Mouse (Mus musculus) B cell, adult 2 months (primary cell): ENCODE measurements around the gene Thap11.
A peak's percentile ranks its signal among the peaks of the same experiment; 100 is the strongest.
"Not testable (repeated sequence)": the region's sequence is repeated elsewhere in the genome, so short reads cannot be mapped to it uniquely, and the experiment has no call there.

Experiments used
- DNase-seq, 2 experiments: peaks; one replicate each; pipeline ENCODE4 v3.0.0; 2022

Gene Thap11

GRCm38 (mm10) chr8:105854715-105855216 lies at the start of gene Thap11:
Thap11 (plus strand) TSS chr8:105855132.
- peak; percentile 94 for DNase-seq

DNA sequence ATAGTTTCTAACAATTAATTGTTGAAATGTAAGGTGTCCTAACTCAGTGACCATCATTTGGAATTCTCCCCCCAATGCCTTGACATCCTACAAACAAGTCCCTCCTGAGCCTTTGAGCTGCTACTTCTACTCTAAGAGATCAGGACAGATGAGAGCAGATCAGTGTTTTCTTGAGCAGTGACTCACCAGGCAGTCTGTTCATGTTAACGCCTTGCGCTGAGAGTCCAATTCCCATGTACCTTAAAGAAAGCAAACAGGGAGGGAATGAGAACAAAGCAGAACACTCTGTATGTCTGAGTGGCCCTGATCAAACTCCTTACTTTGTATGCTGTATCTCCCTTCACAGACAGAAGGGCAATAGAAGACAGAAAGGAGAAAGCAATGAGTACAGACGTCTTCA lies 49.6 kb upstream of the Thap11 start:
- no peak for DNase-seq

GRCm38 (mm10) chr8:105805964-105806363 lies 49.0 kb upstream of the Thap11 start:
- DNase-seq = no peak

DNA sequence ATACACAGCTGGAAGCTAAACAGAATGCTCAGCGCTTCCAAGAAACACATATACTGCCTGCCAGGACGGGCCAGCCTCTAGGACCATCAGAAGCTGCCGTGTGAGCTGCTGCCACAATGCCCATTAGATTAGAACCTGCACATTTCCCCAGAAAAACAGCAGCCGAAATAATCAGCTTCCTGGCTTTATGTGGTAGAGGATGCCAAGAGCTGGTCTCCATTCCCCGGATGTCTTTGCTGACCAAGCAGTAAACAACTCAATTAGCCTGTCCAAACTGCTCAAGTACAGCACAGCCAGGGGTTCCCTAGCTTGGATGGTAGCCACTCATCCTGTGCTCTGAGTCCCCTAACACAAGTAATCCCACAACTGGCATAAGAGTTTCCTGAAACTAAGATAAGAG lies 47.2 kb upstream of the Thap11 start:
- DNase-seq = no peak

DNA sequence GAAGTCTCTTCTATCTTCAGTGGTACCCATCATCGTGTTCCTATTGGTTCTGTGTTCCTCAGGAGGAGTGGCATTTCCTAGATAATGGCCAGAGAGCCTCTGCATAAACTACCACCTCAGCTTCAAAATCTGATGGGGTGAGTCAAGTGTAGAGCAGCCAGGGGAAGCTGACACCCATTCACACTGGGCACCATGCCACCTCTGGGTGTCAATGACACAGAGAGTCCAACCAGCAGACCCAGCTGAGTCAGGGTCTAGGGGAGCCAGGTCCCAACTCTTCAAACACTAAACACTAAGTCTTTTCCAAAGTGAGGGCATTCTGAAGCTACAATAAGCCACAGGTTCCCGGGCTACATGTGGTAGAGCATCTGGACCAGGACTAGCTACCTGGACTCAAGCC lies 46.5 kb upstream of the Thap11 start:
- no peak for DNase-seq

- DNase-seq = peak; percentile 44 to 50
Observed at GRCm38 (mm10) chr8:105810245-105810786, 44.6 kb upstream of the Thap11 start.

DNA sequence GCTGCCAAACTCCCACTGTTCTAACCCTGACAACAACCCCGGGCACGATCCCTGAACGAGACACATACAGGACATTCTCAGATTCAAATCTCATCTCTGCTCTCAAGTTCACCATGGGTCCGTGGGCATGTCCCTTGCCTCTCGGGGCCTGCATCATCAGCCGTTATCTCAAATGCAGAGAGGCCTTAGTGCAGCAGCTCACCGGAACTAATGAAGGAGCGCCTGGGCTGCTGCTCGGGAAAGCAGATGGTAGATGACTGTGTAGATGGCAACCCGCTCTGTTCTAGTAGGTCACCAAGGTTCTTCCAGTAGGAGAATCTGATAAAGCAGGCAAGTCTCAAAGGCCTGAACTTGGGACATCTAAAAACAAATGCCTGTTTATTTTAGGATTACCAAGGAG lies 43.9 kb upstream of the Thap11 start:
- DNase-seq = no peak

GRCm38 (mm10) chr8:105811543-105811942 lies 43.4 kb upstream of the Thap11 start:
- no peak for DNase-seq

- DNase-seq = no peak
Observed at GRCm38 (mm10) chr8:105812511-105812910, 42.4 kb upstream of the Thap11 start.

GRCm38 (mm10) chr8:105813241-105813640 lies 41.7 kb upstream of the Thap11 start:
- no peak for DNase-seq

- DNase-seq = no peak
Observed at GRCm38 (mm10) chr8:105819659-105820058, 35.3 kb upstream of the Thap11 start.

- no peak for DNase-seq
Observed at GRCm38 (mm10) chr8:105820925-105821324, 34.0 kb upstream of the Thap11 start.

DNA sequence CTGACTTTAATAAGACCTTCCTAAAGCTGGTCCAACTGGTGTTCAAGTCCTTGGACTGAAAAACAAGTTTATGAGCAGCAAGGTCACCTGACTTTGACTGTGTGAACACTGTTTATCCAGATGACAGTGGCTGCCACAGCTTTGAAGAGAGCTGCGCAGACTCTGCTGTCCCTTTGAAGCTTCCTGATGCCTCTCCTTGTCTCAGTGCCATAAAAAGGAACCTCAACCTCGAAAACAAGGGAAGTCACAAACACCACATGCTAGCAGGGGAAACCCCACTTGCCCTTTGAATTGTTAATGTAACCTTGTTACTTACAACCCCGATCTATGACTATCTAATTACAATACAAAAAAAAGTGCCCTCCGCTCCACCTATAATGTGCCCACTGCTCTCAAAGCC lies 29.4 kb upstream of the Thap11 start:
- DNase-seq = no peak

- no peak for DNase-seq
Observed at GRCm38 (mm10) chr8:105826379-105826778, 28.6 kb upstream of the Thap11 start.

- DNase-seq = peak; percentile 93 to 95
Observed at GRCm38 (mm10) chr8:105826861-105827848, 27.8 kb upstream of the Thap11 start, which contains the start of the genes Ranbp10 and Tsnaxip1. Ranbp10 (minus strand) TSS chr8:105827350. Tsnaxip1 (plus strand) TSS chr8:105827731.

DNA sequence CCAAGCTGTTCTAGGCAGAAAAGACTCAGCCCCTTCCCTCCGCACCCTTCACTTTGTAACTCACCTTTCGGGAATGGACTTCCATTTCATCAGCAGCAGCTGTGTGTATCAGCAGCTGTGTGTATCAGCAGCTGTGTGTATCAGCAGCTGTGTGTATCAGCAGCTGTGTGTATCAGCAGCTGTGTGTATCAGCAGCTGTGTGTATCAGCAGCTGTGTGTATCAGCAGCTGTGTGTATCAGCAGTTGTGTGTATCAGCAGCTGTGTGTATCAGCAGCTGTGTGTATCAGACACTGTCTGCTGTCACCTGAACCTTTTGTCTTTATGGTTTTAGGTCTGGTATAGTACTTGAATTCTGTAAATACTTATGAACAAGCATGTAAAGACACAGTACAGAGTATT lies 21.2 kb upstream of the Thap11 start:
- not testable (repeated sequence) for DNase-seq

GRCm38 (mm10) chr8:105835318-105835717 lies 19.6 kb upstream of the Thap11 start:
- peak; percentile 90 to 92 for DNase-seq

DNA sequence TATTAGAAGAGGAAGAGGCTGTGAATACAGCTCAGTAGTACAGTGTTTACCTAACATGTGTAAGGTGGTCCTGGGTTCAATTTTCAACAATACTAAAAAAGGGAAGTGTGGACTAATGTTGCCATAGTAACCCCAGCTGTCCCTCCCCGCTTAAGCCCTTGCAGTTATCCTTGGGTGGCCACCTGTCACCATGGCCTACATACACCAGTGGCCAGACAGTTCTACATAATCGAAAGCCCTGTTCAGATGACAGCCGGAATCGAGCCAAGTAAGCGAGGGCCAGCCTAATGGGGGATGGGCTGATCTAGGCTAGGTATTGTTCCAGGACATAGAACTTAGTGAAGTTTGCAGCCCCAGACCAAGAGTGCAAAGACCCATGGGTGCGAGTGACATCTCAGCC lies 17.9 kb upstream of the Thap11 start:
- peak; percentile 50 to 52 for DNase-seq

DNA sequence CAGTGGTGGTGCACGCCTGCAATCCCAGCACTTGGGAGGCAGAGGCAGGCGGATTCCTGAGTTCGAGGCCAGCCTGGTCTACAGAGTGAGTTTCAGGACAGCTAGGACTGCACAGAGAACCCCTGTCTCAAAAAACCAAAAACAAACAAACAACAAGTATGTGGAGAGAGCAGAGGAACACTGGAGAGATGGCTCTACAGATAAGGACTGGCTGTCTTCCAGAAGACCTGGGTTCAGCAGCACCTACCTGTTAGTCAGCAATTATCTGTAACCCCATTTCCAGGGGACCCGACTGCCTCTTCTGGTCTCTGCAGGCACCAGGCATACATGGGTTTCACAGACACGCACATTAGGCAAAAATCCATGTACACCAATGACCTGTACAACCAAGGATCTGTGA lies 15.7 kb upstream of the Thap11 start:
- no peak for DNase-seq

DNA sequence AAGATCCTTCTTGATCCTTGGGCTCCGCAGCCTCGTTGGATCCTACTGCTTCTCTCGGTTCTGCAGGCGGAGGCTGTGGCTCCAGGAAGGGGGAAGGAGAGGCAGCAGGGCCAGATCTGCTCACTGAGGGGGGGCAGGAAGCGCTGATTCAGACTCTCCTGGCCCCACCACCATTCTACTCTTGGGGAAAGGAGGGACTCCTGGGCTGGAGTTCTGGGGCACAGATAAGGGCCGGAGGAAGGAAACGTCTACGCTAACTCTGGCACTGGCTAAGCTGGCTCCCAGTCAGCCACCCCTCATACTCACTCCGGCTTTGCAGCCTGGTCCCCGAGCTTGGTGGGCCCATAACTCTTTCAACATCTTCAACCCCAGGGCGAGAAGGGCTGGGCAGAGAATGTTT lies 8.3 kb upstream of the Thap11 start:
- DNase-seq = no peak

DNA sequence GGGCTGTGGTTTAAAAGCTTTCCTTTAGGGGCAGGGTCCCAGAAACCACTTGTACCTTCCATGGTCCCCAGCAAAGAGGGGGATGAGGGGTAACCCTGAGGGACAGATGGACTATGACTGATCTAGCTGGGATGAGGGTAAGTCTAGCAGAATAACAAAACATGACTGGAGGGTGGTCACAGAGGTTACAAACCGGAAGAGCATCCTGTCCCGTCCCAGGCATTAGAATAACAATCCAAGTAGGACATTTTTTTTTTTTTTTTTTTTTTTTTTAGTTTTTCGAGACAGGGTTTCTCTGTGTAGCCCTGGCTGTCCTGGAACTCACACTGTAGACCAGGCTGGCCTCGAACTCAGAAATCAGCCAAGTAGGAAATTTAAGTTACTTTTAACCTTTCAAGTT lies 4.9 kb upstream of the Thap11 start:
- no peak for DNase-seq

DNA sequence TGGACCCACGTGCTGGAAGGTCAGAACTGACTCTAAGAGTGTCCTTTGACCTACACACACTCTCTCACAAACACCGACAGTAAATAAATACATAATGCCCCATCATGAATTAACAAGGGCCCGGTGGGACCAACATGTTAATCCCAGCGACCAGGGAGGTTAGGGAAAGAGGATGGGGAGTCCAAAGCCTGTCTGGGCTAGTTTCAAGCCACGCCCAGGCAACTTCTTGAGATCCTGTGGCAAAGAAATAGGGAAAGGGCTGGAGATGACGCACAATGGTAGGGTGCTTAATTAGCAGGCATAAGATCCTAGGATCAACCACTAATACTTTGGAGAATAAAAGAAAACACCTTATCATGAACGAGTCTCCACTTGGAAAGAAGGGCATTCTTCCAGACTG lies 4.3 kb upstream of the Thap11 start:
- DNase-seq = no peak

GRCm38 (mm10) chr8:105851651-105852143 lies 3.2 kb upstream of the Thap11 start:
- DNase-seq = peak; percentile 87 to 88
